Mouse (Mus musculus): ENCODE results near the gene Usp54.

The Usp54 gene

GRCm38 (mm10) chr14:20502966-20503365 is 137.9 kb downstream of the Usp54 start:
- no peak for DNase-seq (ENCODE audit: low read depth)

- no peak for DNase-seq (ENCODE audit: low read depth)
These were observed 140.9 kb downstream of the Usp54 start for GRCm38 (mm10) chr14:20499982-20500381.

All from fibroblast of lung, adult 2 months (primary cell).